Mouse (Mus musculus) forebrain, embryonic 10.5 days (tissue): ENCODE measurements around the gene Gm10273. TPM values are rescaled to one million over a fixed set of nuclear protein-coding genes. Genes with fewer than 3 reads are reported as not detected.

ENCODE experiments used
- DNase-seq: peaks from one replicate; pipeline ENCODE4 v3.0.0-alpha.2; 2017; ENCODE audit warnings: low spot score; ENCODE audit errors: extremely low spot score
- H3K27ac ChIP-seq: fragments of 300-500 bp; sonication (generic); 2 replicates; pipeline ENCODE4 v1.5.1; 2016; ENCODE audit warnings: mild to moderate bottlenecking
- H3K27me3 ChIP-seq: fragments of 300-500 bp; sonication (generic); 2 replicates; pipeline ENCODE4 v1.6.1; 2016; ENCODE audit warnings: mild to moderate bottlenecking; ENCODE audit not compliant: poor library complexity, severe bottlenecking
- H3K36me3 ChIP-seq: fragments of 300-500 bp; sonication (generic); replicated peaks from 2 replicates; pipeline ENCODE4 v1.6.1; 2016; ENCODE audit warnings: mild to moderate bottlenecking, moderate library complexity
- H3K4me1 ChIP-seq: fragments of 300-500 bp; sonication (generic); 2 replicates; pipeline ENCODE4 v1.6.1; 2016
- H3K4me3 ChIP-seq: fragments of 300-500 bp; sonication (generic); 2 replicates; pipeline ENCODE4 v1.5.1; 2016; ENCODE audit warnings: mild to moderate bottlenecking, moderate library complexity
- H3K9me3 ChIP-seq: fragments of 300-500 bp; sonication (generic); 2 replicates; pipeline ENCODE4 v1.6.1; 2016; ENCODE audit warnings: mild to moderate bottlenecking, moderate library complexity
- WGBS: fragments of 180-500 bp; shearing (Covaris S2); methylation state at CpG from one replicate; pipeline ENCODE4 v1.1.7; 2016; 5-methylcytosine and 5-hydroxymethylcytosine counted together
- polyA plus RNA-seq: library from polyadenylated mRNA; unstranded; fragments of >200 nt; fragmentation: Nextera tagmentation; extraction: Ambion mirVana; gene quantifications from 2 replicates; pipeline ENCODE4 v1.2.1, GENCODE M21; 2016

Gene Gm10273
- polyA plus RNA-seq, 1 experiment from 2014 or later = 13.2 TPM

DNA sequence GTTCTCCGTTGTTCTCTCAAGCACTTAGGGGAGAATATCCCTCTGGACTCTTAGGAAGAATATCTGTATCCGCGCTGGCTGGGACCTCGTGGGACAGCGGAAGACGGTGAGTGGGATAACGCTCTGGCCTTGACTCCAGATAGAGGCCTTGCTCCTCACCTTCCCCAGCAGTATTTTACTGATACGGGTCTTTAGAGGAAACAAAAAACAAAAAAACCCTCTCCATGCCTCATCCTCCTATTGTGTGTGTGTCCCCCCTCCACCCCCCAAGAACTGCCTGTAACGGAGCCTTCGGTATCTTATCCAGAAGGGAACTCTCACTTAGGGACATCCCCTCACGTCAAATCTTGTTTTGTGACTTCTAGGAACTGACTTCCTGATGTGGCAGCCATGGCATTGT lies 46.3 kb downstream of the Gm10273 start, which contains the start of gene Oit3:
Gene Oit3 (minus strand): TSS at position 44 of the 400 bp plus-strand sequence.
- Histone ChIP-seq H3K4me3 (no peak within 1 kb of the TSS), H3K4me1 (peaks cover 15% of the 10 kb centered on the region), H3K27me3 (no peaks in the 10 kb centered on the region), H3K27ac (no peak within 1 kb of the TSS), H3K9me3 (no peaks in the 10 kb centered on the region), H3K36me3 (no peaks in the 10 kb centered on the region)
- no peak for DNase-seq
- WGBS = 92% methylated on average over 11 of the region's 11 CpGs

DNA sequence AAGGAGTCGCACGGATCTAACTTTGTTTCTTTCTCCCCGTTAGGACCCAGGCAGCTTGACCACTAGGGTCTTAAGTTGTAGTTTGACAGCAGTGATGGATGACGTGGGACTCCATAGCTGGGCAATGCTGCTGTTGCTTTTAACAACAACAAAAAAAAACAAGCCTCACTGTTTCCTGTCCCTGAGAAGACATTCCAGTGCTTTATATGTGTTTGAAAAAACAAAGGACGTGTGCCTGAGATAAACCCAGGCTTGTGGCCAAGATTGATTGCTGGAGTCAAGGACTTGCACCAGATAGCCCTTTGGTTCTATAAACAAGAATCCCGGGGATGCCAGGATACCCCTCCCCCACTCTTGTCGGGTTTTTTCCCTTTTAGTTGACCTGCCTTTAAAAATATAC lies 47.8 kb downstream of the Gm10273 start:
- no peak overlapping the region for H3K4me3 ChIP-seq
- peaks cover 15% of the 10 kb centered on the region for H3K4me1 ChIP-seq
- H3K27ac ChIP-seq = no peak overlapping the region
- H3K36me3 ChIP-seq = no peaks in the 10 kb centered on the region
- WGBS = 69% methylated on average over 7 of the region's 7 CpGs
- no peak for DNase-seq
- H3K27me3 ChIP-seq = no peaks in the 10 kb centered on the region
- H3K9me3 ChIP-seq = no peaks in the 10 kb centered on the region

DNA sequence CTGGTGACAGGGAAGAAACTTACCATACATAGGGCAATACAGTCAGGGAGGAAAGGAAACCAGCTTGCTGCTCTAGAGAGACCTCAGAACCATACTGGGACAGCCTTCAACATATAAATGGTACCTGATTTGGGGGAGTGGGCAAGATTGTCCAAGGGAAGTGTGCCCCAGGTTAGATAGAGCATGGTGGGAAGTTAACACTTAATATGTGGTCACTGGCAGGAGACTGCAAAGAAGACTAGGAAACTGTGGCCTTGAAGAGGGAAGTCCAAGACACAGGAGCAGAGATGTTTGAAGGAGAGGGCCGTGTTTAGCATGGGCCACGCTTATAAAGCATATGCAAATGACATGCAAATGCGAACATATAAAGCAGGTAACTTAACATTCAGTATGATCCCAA lies 48.7 kb downstream of the Gm10273 start:
- H3K9me3 ChIP-seq = no peaks in the 10 kb centered on the region
- H3K4me1 ChIP-seq = peaks cover 15% of the 10 kb centered on the region
- no peaks in the 10 kb centered on the region for H3K36me3 ChIP-seq
- WGBS = 87% methylated on average over 3 of the region's 3 CpGs
- no peak for DNase-seq
- H3K27ac ChIP-seq = no peak overlapping the region
- H3K4me3 ChIP-seq = no peak overlapping the region
- no peaks in the 10 kb centered on the region for H3K27me3 ChIP-seq

DNA sequence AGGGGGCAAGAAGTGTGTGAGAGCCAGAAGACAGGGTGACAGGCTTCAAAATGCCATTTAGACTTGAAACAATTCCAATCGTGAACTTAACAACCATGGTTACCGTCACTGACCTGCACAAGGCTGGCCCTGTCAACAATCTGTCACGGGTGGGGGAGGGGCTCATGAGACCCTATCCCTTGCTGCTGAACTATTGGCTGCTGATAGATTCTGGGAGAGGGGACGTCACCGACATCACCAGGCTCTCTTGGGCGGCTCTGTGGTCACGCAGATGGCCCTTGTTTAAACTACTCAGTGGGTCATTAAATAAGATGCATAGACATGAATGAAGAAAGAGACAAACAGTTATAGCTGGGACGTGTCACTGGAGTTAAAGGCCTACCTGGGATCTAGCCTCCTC lies 49.2 kb downstream of the Gm10273 start:
- DNase-seq = no peak
- 74% methylated on average over 8 of the region's 8 CpGs for WGBS
- no peak overlapping the region for H3K27ac ChIP-seq
- no peaks in the 10 kb centered on the region for H3K9me3 ChIP-seq
- no peaks in the 10 kb centered on the region for H3K36me3 ChIP-seq
- no peaks in the 10 kb centered on the region for H3K27me3 ChIP-seq
- no peak overlapping the region for H3K4me3 ChIP-seq
- peaks cover 12% of the 10 kb centered on the region for H3K4me1 ChIP-seq

Other genes starting within 250 kb of the Gm10273 start
- 30.6 and 31.9 TPM in 2 replicates for gene Sept10, start 173.8 kb upstream of the Gm10273 start, polyA plus RNA-seq
- 13.7 and 14.9 TPM in 2 replicates for gene Sowahc, start 173.7 kb upstream of the Gm10273 start, polyA plus RNA-seq
- 42.0 and 52.5 TPM in 2 replicates for gene P4ha1, start 72.3 kb upstream of the Gm10273 start, polyA plus RNA-seq
- gene Pla2g12b, start 8.0 kb downstream of the Gm10273 start, polyA plus RNA-seq = not detected in 2 replicates
- gene Oit3, start 46.1 kb downstream of the Gm10273 start, polyA plus RNA-seq = 0.83 and 1.6 TPM in 2 replicates
- gene Gm10322, start 220.4 kb downstream of the Gm10273 start, polyA plus RNA-seq = not detected in 2 replicates
- 19.0 and 19.1 TPM in 2 replicates for gene Mcu, start 221.1 kb downstream of the Gm10273 start, polyA plus RNA-seq